Mouse (Mus musculus) embryonic facial prominence, embryonic 11.5 days (tissue): ENCODE data around the gene Klk7. TPM values are rescaled to one million over a fixed set of nuclear protein-coding genes. Genes with fewer than 3 reads are reported as not detected.

Experiments used
- ATAC-seq: fragments of 200-750 bp; cut with Nextera tagmentation; replicated peaks from 2 replicates; pipeline ENCODE4 v1.8.0; 2017; ENCODE audit warnings: low read depth; ENCODE audit not compliant: insufficient number of reproducible peaks, low FRiP score, low TSS enrichment
- DNase-seq: peaks from one replicate; pipeline ENCODE4 v3.0.0-alpha.2; 2015; ENCODE audit warnings: low spot score
- H3K27ac ChIP-seq: fragments of 300-500 bp; sonication (generic); replicated peaks from 2 replicates; pipeline ENCODE4 v1.5.1; 2014; ENCODE audit warnings: mild to moderate bottlenecking, low read depth, low read length, control low read depth
- H3K27me3 ChIP-seq: fragments of 300-500 bp; sonication (generic); 2 replicates; pipeline ENCODE4 v1.6.1; 2014; ENCODE audit warnings: mild to moderate bottlenecking, low read length, moderate library complexity, mixed read lengths; ENCODE audit not compliant: control insufficient read depth, insufficient read depth
- H3K36me3 ChIP-seq: fragments of 300-500 bp; sonication (generic); replicated peaks from 2 replicates; pipeline ENCODE4 v1.6.1; 2014; ENCODE audit warnings: low read depth, mild to moderate bottlenecking, low read length, moderate library complexity, mixed read lengths; ENCODE audit not compliant: control insufficient read depth, insufficient read depth
- H3K4me1 ChIP-seq: fragments of 300-500 bp; sonication (generic); 2 replicates; pipeline ENCODE4 v1.6.1; 2014; ENCODE audit warnings: low read length, mixed read lengths; ENCODE audit not compliant: control insufficient read depth, insufficient read depth
- H3K4me2 ChIP-seq: fragments of 300-500 bp; sonication (generic); 2 replicates; pipeline ENCODE4 v1.6.1; 2014; ENCODE audit warnings: low read depth, mild to moderate bottlenecking, control low read depth, low read length, moderate library complexity
- H3K4me3 ChIP-seq: fragments of 300-500 bp; sonication (generic); 2 replicates; pipeline ENCODE4 v1.5.1; 2014; ENCODE audit warnings: low read depth, low read length, control low read depth
- H3K9ac ChIP-seq: fragments of 300-500 bp; sonication (generic); replicated peaks from 2 replicates; pipeline ENCODE4 v1.6.1; 2014; ENCODE audit warnings: mild to moderate bottlenecking, control low read depth, low read length
- H3K9me3 ChIP-seq: fragments of 300-500 bp; sonication (generic); replicated peaks from 2 replicates; pipeline ENCODE4 v1.6.1; 2016; ENCODE audit warnings: mild to moderate bottlenecking, low read length, inconsistent platforms, mixed read lengths; ENCODE audit not compliant: control insufficient read depth
- WGBS: fragments of 180-500 bp; shearing (Covaris S2); extraction: QIAGEN DNeasy Blood & Tissue Kit; methylation state at CpG from one replicate; pipeline ENCODE4 v1.1.7; 2014; 5-methylcytosine and 5-hydroxymethylcytosine counted together
- polyA plus RNA-seq: library from polyadenylated mRNA; unstranded; fragments of >200 nt; fragmentation: Nextera tagmentation; extraction: Ambion mirVana; gene quantifications from 2 replicates; pipeline ENCODE4 v1.2.1, GENCODE M21; 2014

Gene Klk7
- polyA plus RNA-seq, 1 experiment from 2014 or later: not detected

- WGBS: 89% methylated on average over 8 of the region's 8 CpGs
- no peak for DNase-seq
These were observed 17.9 kb downstream of the Klk7 start for GRCm38 (mm10) chr7:43829006-43829405.

GRCm38 (mm10) chr7:43841701-43842100 lies 30.6 kb downstream of the Klk7 start, which contains the start of gene Klk5:
Gene Klk5 (plus strand): TSS chr7:43841971.
- H3K27ac ChIP-seq: no peak within 1 kb of the TSS
- ATAC-seq (no peak), DNase-seq (no peak)
- H3K4me1 ChIP-seq: no peaks in the 10 kb centered on the region
- H3K27me3 ChIP-seq: no peaks in the 10 kb centered on the region
- 43% methylated on average over 3 of the region's 3 CpGs for WGBS
- no peak within 1 kb of the TSS for H3K9ac ChIP-seq
- H3K4me2 ChIP-seq: no peak within 1 kb of the TSS; the same call in 1 of the 2 replicates
- no peaks in the 10 kb centered on the region for H3K36me3 ChIP-seq
- no peak within 1 kb of the TSS for H3K4me3 ChIP-seq
- no peaks in the 10 kb centered on the region for H3K9me3 ChIP-seq

More at GRCm38 (mm10) chr7:43829006-43829405, 17.9 kb downstream of the Klk7 start:
- Histone ChIP-seq H3K9me3 (no peaks in the 10 kb centered on the region), H3K9ac (no peak overlapping the region), H3K4me3 (no peak overlapping the region), H3K27ac (no peak overlapping the region), H3K4me2 (no peak overlapping the region), H3K4me1 (no peaks in the 10 kb centered on the region), H3K27me3 (no peaks in the 10 kb centered on the region), H3K36me3 (no peaks in the 10 kb centered on the region)
- ATAC-seq: no peak

- Histone ChIP-seq H3K27ac (no peak overlapping the region), H3K4me1 (no peaks in the 10 kb centered on the region), H3K4me3 (no peak overlapping the region), H3K9ac (no peak overlapping the region), H3K9me3 (no peaks in the 10 kb centered on the region), H3K4me2 (no peak overlapping the region), H3K36me3 (no peaks in the 10 kb centered on the region), H3K27me3 (no peaks in the 10 kb centered on the region)
- WGBS: 88% methylated on average over 4 of the region's 4 CpGs
- ATAC-seq (no peak), DNase-seq (no peak)
These were observed 32.7 kb downstream of the Klk7 start for GRCm38 (mm10) chr7:43843801-43844200.

- no peak overlapping the region for H3K4me3 ChIP-seq
- no peak overlapping the region for H3K9ac ChIP-seq
- no peaks in the 10 kb centered on the region for H3K4me1 ChIP-seq
- no peak for ATAC-seq
- no peak for DNase-seq
- no peaks in the 10 kb centered on the region for H3K9me3 ChIP-seq
- no peaks in the 10 kb centered on the region for H3K36me3 ChIP-seq
- H3K27me3 ChIP-seq: no peaks in the 10 kb centered on the region
- no peak overlapping the region for H3K27ac ChIP-seq
- 94% methylated on average over 6 of the region's 6 CpGs for WGBS
- no peak overlapping the region for H3K4me2 ChIP-seq
These were observed 40.5 kb downstream of the Klk7 start for GRCm38 (mm10) chr7:43851616-43852015.

- no peaks in the 10 kb centered on the region for H3K9me3 ChIP-seq
- H3K36me3 ChIP-seq: no peaks in the 10 kb centered on the region
- 74% methylated on average over 9 of the region's 9 CpGs for WGBS
- no peak overlapping the region for H3K4me2 ChIP-seq
- H3K9ac ChIP-seq: no peak overlapping the region
- no peaks in the 10 kb centered on the region for H3K4me1 ChIP-seq
- no peak overlapping the region for H3K4me3 ChIP-seq
- H3K27ac ChIP-seq: no peak overlapping the region
- ATAC-seq (no peak), DNase-seq (no peak)
- no peaks in the 10 kb centered on the region for H3K27me3 ChIP-seq
These were observed 43.7 kb downstream of the Klk7 start for GRCm38 (mm10) chr7:43854642-43855380.

GRCm38 (mm10) chr7:43855709-43856108 lies 44.6 kb downstream of the Klk7 start:
- 75% methylated on average over 3 of the region's 3 CpGs for WGBS
- H3K4me3 ChIP-seq: no peak overlapping the region
- no peaks in the 10 kb centered on the region for H3K4me1 ChIP-seq
- H3K27me3 ChIP-seq: no peaks in the 10 kb centered on the region
- H3K36me3 ChIP-seq: no peaks in the 10 kb centered on the region
- H3K4me2 ChIP-seq: no peak overlapping the region
- no peaks in the 10 kb centered on the region; the same call in 1 of the 2 replicates for H3K9me3 ChIP-seq
- ATAC-seq (no peak), DNase-seq (no peak)
- no peak overlapping the region for H3K9ac ChIP-seq
- no peak overlapping the region for H3K27ac ChIP-seq

- Histone ChIP-seq H3K9ac (no peak overlapping the region), H3K4me1 (no peaks in the 10 kb centered on the region), H3K36me3 (no peaks in the 10 kb centered on the region), H3K27me3 (no peaks in the 10 kb centered on the region), H3K4me2 (no peak overlapping the region), H3K9me3 (no peaks in the 10 kb centered on the region; the same call in 1 of the 2 replicates), H3K27ac (no peak overlapping the region), H3K4me3 (no peak overlapping the region)
- 72% methylated on average over 7 of the region's 7 CpGs for WGBS
- ATAC-seq (no peak), DNase-seq (no peak)
These were observed 45.2 kb downstream of the Klk7 start for GRCm38 (mm10) chr7:43856307-43856706.

- WGBS: 92% methylated on average over 12 of the region's 12 CpGs
- no peak for ATAC-seq
- Histone ChIP-seq H3K9me3 (no peaks in the 10 kb centered on the region; the same call in 1 of the 2 replicates), H3K9ac (no peak overlapping the region), H3K4me1 (no peaks in the 10 kb centered on the region), H3K36me3 (no peaks in the 10 kb centered on the region), H3K4me2 (no peak overlapping the region), H3K4me3 (no peak overlapping the region), H3K27ac (no peak overlapping the region), H3K27me3 (no peaks in the 10 kb centered on the region)
- no peak for DNase-seq
These were observed 46.4 kb downstream of the Klk7 start for GRCm38 (mm10) chr7:43857501-43857900.
